Mouse (Mus musculus) left cerebral cortex, adult 9 months (tissue): ENCODE measurements at regions not wholly inside any gene's neighbourhood (a gene's known extent, or its start where the extent isn't known, plus 50 kb on each side); places are given as distances from the start of the nearest gene placed in this dataset.

Experiments
- DNase-seq, 2 experiments: peaks; one replicate each; pipeline ENCODE4 v3.0.0; 2022; ENCODE audit warnings: low spot score in 2 of 2

DNA sequence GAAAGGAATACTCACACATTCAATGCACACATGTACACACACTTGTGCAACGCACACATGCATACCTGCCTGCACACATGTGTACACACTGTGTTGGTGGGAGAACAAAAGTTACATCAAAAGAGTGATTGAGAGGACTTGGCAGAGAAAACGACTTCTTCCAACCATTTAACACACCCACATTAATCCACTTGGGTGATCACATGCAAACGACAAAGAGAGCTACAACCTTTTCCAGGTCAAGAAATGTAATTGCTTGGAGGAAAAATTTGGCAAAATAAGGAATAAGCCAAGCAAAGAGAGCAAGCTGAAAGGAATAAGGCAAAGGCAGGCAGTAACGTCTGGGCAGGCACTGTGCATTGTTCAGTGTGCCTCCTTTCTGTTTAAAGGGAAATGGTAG, 67.3 kb downstream of the C1d start:
- DNase-seq, result no peak

DNA sequence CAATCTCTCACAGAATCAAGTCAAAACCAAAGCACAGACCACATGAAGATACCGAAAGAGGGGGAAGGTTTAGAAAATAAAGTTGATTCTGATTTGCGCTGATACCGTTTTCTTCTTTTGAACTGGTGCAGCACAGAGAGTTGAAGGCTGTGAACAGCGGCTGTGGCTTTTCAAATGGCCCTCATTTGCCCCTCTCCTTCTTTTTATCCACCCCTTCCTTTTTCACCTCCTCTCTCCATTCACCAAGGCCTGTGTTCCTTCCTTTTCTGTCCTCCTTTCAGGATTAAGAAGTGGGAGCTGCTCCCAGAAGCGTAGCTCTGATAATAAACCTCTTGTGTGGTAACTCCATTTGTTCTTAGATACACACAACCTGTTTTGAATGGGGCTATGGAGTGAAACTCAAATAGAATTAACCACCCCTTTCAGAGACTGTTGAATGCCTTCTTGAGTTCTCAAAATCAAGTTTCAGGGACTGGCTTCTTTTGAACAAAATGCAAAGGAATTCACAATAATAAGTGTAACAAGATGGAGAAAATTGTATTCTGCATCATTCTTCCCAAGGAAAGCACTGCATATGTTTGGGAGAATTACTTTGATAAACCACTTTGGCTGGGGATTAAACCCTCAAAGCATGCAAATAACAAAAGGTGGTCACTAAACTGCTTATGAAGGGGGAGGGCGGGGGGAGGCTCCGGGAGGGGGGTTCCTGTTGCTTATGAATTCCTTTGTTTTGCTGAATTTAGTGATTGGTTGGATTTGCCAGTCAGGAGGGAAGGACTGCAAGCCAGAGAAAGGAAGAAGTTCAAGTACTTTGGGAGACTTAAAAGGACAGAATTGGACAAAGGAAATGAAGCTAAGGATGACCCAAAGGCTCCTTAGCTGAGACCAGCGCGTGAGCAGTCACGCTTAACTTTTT, 68.6 kb downstream of the C1d start:
- no peak for DNase-seq

GRCm38 (mm10) chr11:17326695-17327094, 69.3 kb downstream of the C1d start:
- DNase-seq, result no peak

GRCm38 (mm10) chr11:17351476-17351875, 94.1 kb downstream of the C1d start:
- peak in 1 of 2 experiments; percentile 2 for DNase-seq

GRCm38 (mm10) chr11:17352148-17353130, 95.1 kb downstream of the C1d start:
- DNase-seq, result peak in 1 of 2 experiments; percentile 4

DNA sequence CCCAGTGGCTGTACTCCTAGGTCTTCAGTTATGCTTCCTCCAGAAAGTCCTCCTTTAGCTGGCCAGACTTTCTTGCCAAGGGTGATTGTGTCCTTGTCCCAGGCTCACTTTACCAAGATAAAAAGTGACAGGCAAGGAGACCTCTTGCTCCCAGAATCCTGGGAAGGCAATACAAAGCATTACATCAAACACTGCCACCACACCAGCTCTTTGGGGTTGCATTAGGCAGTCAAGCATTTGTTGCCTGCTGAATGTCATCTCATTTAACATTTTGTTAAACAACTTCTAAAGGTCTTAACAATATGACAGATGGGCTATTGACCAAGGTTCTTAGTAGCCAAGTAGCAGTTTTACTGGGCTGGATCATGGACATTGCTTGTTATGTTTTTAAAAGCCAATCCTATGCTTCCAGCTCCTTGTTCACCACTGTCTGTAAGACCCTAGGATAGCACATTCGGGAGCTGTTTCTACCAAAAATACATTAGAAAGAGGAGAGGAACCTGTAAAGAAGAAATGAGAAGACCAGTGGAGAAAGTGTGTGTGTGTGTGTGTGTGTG, 102.4 kb downstream of the C1d start:
- no peak for DNase-seq

DNA sequence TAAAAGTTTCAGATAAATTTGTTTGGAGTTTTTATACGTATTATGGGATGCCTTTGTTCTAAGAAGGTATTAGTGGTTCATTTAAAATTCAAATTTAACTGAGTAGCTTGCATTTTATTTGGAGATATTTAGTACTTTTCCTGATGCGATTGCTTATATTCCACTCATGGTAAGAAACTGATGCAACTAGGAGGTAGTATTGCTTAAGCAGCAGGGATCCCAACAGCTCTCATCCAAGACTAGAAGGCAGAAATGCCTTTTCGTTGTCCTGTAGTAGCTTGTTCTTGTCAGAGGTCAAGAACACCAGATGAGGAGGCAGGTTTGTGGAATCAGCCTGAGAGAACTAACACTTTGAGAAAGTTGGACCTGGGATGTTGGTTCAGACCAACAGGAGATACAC, 120.5 kb downstream of the C1d start:
- no peak for DNase-seq

- DNase-seq, result peak; percentile 10 to 41
These were observed 129.4 kb downstream of the C1d start for GRCm38 (mm10) chr11:17386756-17387155.

DNA sequence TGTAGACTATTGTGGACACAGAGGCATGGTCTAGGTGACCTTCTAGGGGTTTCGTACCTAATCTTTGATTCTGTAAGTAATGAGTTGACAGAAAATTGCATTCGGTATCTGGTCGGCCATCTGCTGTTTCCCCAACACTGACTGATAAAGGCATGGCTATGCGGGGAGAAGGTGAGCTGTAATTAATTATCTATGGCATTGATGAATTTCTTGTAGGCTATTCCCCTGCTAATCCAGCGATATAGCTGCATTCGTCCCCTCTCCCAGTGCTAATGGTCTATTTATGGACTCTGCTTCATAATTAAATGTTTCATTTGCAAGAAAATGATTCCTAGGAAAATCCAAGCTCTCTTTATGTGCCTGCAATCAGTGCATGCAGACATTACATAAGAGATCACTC, 136.5 kb downstream of the C1d start:
- no peak for DNase-seq

- DNase-seq, result no peak
These were observed 157.2 kb downstream of the C1d start for GRCm38 (mm10) chr11:17414531-17414930.

- no peak for DNase-seq
These were observed 157.8 kb downstream of the C1d start for GRCm38 (mm10) chr11:17415144-17415543.

DNA sequence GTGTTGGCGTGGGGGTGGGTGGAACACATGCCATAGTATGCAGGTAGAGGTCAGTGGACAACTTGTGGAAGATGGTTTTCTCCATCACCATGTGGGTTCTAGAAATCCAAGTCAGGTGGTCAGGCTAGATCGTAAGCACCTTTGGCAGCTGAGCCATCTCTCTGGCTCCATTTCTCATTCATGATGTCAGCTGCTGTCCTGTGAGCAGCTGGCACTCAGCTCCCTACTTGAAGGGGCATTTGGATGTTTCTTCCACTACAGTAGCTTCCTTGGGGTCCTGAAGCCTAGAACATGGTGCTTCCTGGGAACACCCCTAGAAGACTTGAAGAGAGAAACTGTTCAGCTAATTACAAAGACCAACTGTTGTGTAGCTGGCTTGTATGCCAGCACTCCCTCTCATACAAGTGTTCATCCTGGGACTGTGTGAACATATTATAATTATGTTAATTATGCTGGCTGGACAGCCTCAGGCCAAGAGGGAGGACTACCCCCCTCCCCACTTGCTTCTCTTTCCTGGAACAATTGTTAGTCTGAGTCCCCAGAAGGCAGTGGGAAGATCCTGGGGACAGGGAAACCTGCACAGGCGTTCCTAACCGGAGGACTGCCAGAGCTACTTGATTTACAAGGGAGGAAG, 160.4 kb downstream of the C1d start:
- no peak for DNase-seq

DNA sequence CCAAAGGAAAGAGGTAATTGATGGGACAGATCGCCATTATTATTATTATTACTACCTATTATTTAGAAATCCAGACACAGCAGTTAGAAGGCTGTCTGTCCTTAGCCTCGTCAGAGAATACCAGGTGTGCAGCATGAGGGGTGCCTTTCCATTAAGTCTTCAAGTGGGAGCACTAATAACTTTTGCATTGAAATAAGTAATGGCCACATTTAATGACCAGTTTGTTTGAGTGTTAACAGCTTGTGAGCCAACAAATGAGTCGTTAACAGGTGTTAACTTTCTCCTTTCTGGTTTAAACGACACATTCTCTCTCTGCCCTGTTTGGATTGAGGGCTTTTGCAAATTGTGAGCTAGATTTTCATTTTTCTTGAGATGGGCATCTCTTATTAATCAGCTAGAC, 184.8 kb downstream of the C1d start:
- no peak for DNase-seq

DNA sequence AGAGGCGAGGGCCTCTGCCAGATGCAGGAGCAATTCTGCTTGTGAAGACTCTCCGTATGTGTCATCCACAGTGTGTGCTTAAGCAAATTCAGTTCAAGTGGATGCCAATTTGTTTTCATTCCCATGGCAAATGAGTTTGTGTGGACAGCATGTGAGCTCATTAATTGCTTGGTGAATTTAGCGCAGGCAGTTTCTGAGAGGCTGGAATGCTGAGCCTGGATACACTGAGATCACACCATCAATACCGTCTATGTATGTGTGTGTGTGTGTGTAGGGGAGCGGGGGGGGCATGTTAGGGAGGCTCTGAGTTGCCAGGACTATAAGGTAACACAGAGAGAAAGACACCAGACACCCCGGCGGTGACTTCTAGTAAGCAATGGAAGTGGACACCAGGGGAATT, 191.9 kb downstream of the C1d start:
- no peak for DNase-seq

DNA sequence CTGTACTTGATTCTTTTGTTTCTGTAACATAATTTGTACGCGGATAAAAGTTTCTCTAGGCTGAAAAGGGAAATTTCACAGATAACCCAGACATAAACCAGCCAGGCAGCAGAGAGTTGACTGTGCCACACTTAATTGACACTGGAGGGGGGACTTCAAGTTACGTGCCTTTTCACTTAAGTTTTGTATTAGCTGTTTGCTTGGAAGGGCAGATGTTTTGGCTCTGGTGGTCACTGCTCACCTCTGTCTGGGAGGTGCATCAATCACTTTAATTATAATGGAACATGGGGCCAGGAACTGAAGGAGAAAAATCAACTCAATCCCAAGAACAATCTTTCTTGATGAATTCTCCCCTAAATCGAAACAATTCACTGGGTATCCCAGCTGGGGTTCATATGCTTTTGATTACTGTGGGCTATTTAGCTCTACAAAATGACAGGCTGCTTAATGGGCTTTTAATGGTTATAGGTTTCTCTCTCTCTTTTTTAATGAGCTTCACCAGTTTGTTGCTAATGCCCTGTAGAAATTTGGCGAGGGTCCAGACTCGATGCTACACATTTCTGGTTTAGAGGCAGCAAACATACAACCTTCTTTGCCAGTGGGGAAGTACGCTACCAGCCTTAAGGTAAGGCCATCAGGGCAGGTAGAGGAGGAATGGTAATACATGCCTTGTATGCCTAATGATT, 193.1 kb downstream of the C1d start:
- DNase-seq, result no peak

DNA sequence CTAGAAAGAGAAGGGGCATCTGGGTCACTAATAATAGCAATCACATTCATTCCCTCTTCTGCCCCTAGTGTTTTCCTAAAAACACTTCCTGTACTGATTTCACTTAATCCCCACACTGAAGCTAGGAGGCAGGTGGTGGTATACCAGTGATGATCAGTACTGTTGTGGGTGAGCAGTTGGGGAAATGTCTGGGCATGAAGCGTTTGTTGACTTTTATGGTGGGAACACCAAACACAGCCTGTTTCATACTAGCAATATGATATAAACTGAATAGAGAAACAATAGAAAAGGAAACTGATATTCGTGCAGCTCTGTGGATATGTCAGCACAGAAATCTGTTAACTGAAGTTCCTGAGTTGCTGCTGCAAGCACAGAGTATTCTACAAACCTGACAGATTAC, 194.1 kb downstream of the C1d start:
- no peak for DNase-seq

- no peak for DNase-seq
These were observed 196.2 kb downstream of the C1d start for GRCm38 (mm10) chr11:17453530-17453929.

DNA sequence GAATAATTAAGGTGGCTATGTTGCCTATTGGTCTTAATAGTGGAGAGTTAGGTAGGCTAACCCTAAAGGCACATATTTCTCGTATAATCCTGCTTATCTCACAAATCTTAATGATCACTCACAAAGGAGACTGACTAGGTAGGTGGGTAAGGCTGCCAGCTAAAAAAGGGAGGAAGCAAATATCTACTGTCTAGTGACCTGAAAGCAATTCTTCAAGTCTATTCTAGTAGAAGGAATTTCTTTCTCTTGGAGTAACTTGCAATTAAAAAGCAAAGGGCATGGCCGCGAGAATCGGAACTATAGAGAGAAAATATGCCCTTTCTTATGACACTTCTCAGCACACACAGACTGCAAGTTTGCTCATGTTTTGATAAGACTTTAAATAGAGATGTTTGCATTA, 201.6 kb downstream of the C1d start:
- no peak for DNase-seq

GRCm38 (mm10) chr11:17460024-17460919, 202.9 kb downstream of the C1d start:
- DNase-seq, result peak in 1 of 2 experiments; percentile 44

- no peak for DNase-seq
These were observed 203.5 kb downstream of the C1d start for GRCm38 (mm10) chr11:17460920-17461279.
